Mouse (Mus musculus) hindbrain, embryonic 13.5 days (tissue): ENCODE measurements at regions not wholly inside any gene's neighbourhood (a gene's known extent, or its start where the extent isn't known, plus 50 kb on each side); places are given as distances from the start of the nearest gene placed in this dataset.
A peak's percentile ranks its signal among the peaks of the same experiment; 100 is the strongest.

ENCODE experiments used
- ATAC-seq: fragments of 200-750 bp; cut with Nextera tagmentation; 2 replicates; pipeline ENCODE4 v1.8.0; 2017; ENCODE audit warnings: moderate TSS enrichment; ENCODE audit not compliant: low FRiP score
- H3K27ac ChIP-seq: fragments of 300-500 bp; sonication (generic); 2 replicates; pipeline ENCODE4 v1.5.1; 2015; ENCODE audit warnings: inconsistent platforms, mild to moderate bottlenecking, moderate library complexity
- H3K27me3 ChIP-seq: fragments of 300-500 bp; sonication (generic); 2 replicates; pipeline ENCODE4 v1.6.1; 2015; ENCODE audit warnings: mild to moderate bottlenecking, inconsistent platforms
- H3K36me3 ChIP-seq: fragments of 300-500 bp; sonication (generic); 2 replicates; pipeline ENCODE4 v1.6.1; 2015; ENCODE audit warnings: mild to moderate bottlenecking, inconsistent platforms
- H3K4me1 ChIP-seq: fragments of 300-500 bp; sonication (generic); replicated peaks from 2 replicates; pipeline ENCODE4 v1.6.1; 2015; ENCODE audit warnings: inconsistent platforms
- H3K4me2 ChIP-seq: fragments of 300-500 bp; sonication (generic); 2 replicates; pipeline ENCODE4 v1.6.1; 2015; ENCODE audit warnings: inconsistent platforms, mild to moderate bottlenecking, moderate library complexity
- H3K4me3 ChIP-seq: fragments of 300-500 bp; sonication (generic); 2 replicates; pipeline ENCODE4 v1.5.1; 2015; ENCODE audit warnings: mild to moderate bottlenecking, inconsistent platforms
- H3K9ac ChIP-seq: fragments of 300-500 bp; sonication (generic); 2 replicates; pipeline ENCODE4 v1.6.1; 2015; ENCODE audit warnings: mild to moderate bottlenecking, inconsistent platforms
- H3K9me3 ChIP-seq: fragments of 300-500 bp; sonication (generic); 2 replicates; pipeline ENCODE4 v1.6.1; 2016; ENCODE audit warnings: inconsistent platforms
- WGBS: fragments of 180-500 bp; shearing (Covaris S2); methylation state at CpG from one replicate; pipeline ENCODE4 v1.1.7; 2015; 5-methylcytosine and 5-hydroxymethylcytosine counted together

DNA sequence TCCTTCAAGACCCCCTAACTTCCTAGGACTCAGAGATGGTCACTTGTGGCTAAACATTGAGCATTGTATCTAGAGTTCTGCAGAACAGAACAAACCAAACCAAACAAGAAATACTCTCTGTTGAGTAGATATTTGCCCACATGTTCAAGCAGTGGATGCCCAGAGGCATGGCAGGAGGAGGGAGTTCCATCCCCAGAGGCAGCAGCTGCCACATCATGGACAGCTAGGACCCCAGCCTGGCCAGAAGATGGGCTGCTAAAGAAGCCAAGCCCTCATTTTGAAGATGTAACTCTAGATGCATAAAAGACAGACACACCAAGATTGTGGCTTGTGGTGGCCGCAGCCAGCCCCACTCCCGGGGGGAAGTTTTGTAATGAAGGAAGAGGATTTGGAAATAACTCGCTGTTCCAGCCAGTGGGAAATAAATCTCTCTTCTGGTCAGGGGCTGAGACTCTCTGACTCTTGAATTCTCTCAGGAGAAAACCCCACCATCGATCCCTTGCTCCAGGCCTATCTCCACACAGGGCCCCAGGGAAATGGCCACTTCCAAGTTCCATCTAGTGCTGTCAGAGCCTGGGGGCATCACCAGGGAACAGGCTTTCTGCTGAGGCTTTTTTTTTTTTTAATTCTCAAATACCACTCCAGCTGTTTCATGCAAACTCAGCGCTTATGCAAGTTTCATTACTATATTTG is 174.9 kb downstream of the Sox9 start:
- no peak overlapping the region for H3K4me2 ChIP-seq
- no peak overlapping the region for H3K4me3 ChIP-seq
- H3K9ac ChIP-seq, result no peak overlapping the region
- 82% methylated on average over 5 of the region's 5 CpGs for WGBS
- H3K4me1 ChIP-seq, result peaks cover 20% of the 10 kb centered on the region
- no peaks in the 10 kb centered on the region for H3K9me3 ChIP-seq
- H3K27ac ChIP-seq, result no peak overlapping the region
- 0 out of 2 replicates have a peak, but pooled peaks cover 4% of the 10 kb centered on the region for H3K27me3 ChIP-seq
- no peak for ATAC-seq
- no peaks in the 10 kb centered on the region for H3K36me3 ChIP-seq

- H3K4me2 ChIP-seq, result no peak overlapping the region
- no peaks in the 10 kb centered on the region for H3K9me3 ChIP-seq
- no peaks in the 10 kb centered on the region for H3K36me3 ChIP-seq
- 11% methylated on average over 5 of the region's 5 CpGs for WGBS
- ATAC-seq, result no peak
- peaks cover 12% of the 10 kb centered on the region for H3K4me1 ChIP-seq
- H3K9ac ChIP-seq, result no peak overlapping the region
- no peak overlapping the region for H3K27ac ChIP-seq
- 0 out of 2 replicates have a peak, but pooled peaks cover 4% of the 10 kb centered on the region for H3K27me3 ChIP-seq
- H3K4me3 ChIP-seq, result no peak overlapping the region
Observed at GRCm38 (mm10) chr11:112959609-112960008, 177.6 kb downstream of the Sox9 start.

GRCm38 (mm10) chr11:112973286-112973685 is 191.3 kb downstream of the Sox9 start:
- ATAC-seq, result no peak
- Histone ChIP-seq H3K27ac (no peak overlapping the region), H3K4me2 (no peak overlapping the region), H3K9ac (no peak overlapping the region), H3K4me1 (peaks cover 18% of the 10 kb centered on the region), H3K9me3 (no peaks in the 10 kb centered on the region), H3K36me3 (no peaks in the 10 kb centered on the region), H3K27me3 (no peaks in the 10 kb centered on the region), H3K4me3 (no peak overlapping the region)
- WGBS, result 64% methylated on average over 8 of the region's 8 CpGs

DNA sequence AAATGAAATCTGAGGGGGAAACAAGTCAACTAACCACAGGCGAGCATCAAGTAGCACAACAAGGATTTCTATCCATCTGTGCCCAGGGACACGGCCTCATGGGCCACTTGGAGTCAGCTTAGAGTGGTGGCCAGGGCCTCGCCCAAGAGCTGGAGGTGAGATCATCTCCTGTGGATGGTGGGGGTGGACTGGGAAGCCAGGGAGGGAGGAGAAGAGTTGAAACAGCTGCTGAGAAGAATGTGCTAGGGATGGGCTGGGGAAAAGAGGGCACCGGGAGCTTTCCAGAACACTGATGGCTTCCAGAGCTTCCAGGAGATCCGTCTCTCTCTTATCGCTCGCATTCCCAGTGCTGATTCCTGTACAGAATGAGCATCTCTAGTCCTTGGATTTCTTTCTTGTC is 192.9 kb downstream of the Sox9 start:
- Histone ChIP-seq H3K4me1 (peaks cover 28% of the 10 kb centered on the region), H3K9ac (no peak overlapping the region), H3K27me3 (no peaks in the 10 kb centered on the region), H3K4me3 (no peak overlapping the region), H3K36me3 (no peaks in the 10 kb centered on the region), H3K27ac (no peak overlapping the region), H3K4me2 (no peak overlapping the region), H3K9me3 (no peaks in the 10 kb centered on the region)
- 94% methylated on average over 7 of the region's 7 CpGs for whole genome bisulfite sequencing
- ATAC-seq, result no peak

- peak overlapping the region; percentile 71 for H3K27ac ChIP-seq
- H3K9ac ChIP-seq, result peak overlapping the region; percentile 6; the same call in 1 of the 2 replicates
- H3K4me2 ChIP-seq, result no peak overlapping the region
- WGBS, result 12% methylated on average over 12 of the region's 12 CpGs
- H3K27me3 ChIP-seq, result no peaks in the 10 kb centered on the region
- H3K9me3 ChIP-seq, result no peaks in the 10 kb centered on the region
- H3K4me1 ChIP-seq, result peaks cover 32% of the 10 kb centered on the region
- H3K4me3 ChIP-seq, result no peak overlapping the region
- H3K36me3 ChIP-seq, result no peaks in the 10 kb centered on the region
- ATAC-seq, result peak; percentile 91
Observed at GRCm38 (mm10) chr11:112976914-112977785, 195.1 kb downstream of the Sox9 start.

GRCm38 (mm10) chr11:112978884-112979283 is 196.9 kb downstream of the Sox9 start:
- no peak overlapping the region for H3K27ac ChIP-seq
- no peaks in the 10 kb centered on the region for H3K27me3 ChIP-seq
- ATAC-seq, result no peak
- H3K4me2 ChIP-seq, result no peak overlapping the region
- no peak overlapping the region for H3K9ac ChIP-seq
- peaks cover 46% of the 10 kb centered on the region for H3K4me1 ChIP-seq
- H3K4me3 ChIP-seq, result no peak overlapping the region
- no peaks in the 10 kb centered on the region for H3K36me3 ChIP-seq
- H3K9me3 ChIP-seq, result no peaks in the 10 kb centered on the region
- 68% methylated on average over 6 of the region's 6 CpGs for WGBS

- no peak overlapping the region for H3K27ac ChIP-seq
- H3K9me3 ChIP-seq, result no peaks in the 10 kb centered on the region
- 69% methylated on average over 10 of the region's 10 CpGs for WGBS
- no peak overlapping the region for H3K9ac ChIP-seq
- no peaks in the 10 kb centered on the region for H3K36me3 ChIP-seq
- H3K4me2 ChIP-seq, result no peak overlapping the region
- peaks cover 46% of the 10 kb centered on the region for H3K4me1 ChIP-seq
- no peak for ATAC-seq
- no peaks in the 10 kb centered on the region for H3K27me3 ChIP-seq
- H3K4me3 ChIP-seq, result no peak overlapping the region
Observed at GRCm38 (mm10) chr11:112979413-112979812, 197.4 kb downstream of the Sox9 start.

DNA sequence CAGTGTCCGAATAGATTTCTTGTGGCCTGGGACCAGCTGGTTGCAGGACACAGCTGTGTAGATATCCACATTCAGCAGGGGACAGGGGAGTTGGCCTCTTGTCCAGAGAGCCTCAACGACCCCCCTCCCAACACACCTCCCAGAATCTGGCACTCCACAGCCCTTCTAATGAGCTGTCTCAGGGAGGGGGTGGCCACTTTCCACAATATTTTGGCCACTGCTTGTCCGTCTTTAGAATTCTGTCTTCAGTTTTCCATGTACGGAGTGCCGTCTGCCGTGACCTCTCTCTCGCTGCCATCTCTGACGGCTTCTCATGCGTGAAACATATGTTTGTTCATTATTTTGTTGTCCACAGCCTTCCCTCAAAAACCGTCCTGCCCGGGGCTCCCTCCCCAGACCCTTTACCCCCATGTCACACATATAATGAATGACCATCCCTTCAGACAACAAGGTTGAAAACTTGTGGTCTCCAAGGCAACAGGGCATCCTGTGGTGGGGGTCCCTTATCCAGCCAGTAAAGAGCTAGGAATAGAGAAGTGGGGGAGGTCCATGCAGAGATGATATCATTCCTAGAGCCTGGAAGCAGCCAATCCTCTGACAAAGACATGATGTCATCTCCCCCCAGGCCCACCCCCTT is 200.3 kb downstream of the Sox9 start:
- H3K9ac ChIP-seq, result no peak overlapping the region
- H3K27ac ChIP-seq, result peak overlapping the region; percentile 81
- peak; percentile 81 for ATAC-seq

GRCm38 (mm10) chr11:112982802-112983591 is 201.0 kb downstream of the Sox9 start:
- H3K27me3 ChIP-seq, result no peaks in the 10 kb centered on the region
- ATAC-seq, result peak; percentile 77
- peak overlapping the region; percentile 30 for H3K4me2 ChIP-seq
- WGBS, result 30% methylated on average over 9 of the region's 9 CpGs
- H3K27ac ChIP-seq, result peak overlapping the region; percentile 81
- no peaks in the 10 kb centered on the region for H3K36me3 ChIP-seq
- no peak overlapping the region for H3K9ac ChIP-seq
- H3K9me3 ChIP-seq, result no peaks in the 10 kb centered on the region
- no peak overlapping the region for H3K4me3 ChIP-seq
- peaks cover 40% of the 10 kb centered on the region for H3K4me1 ChIP-seq

More for the DNA sequence above, 200.3 kb downstream of the Sox9 start:
- no peaks in the 10 kb centered on the region for H3K27me3 ChIP-seq
- peaks cover 40% of the 10 kb centered on the region for H3K4me1 ChIP-seq
- no peaks in the 10 kb centered on the region for H3K9me3 ChIP-seq
- H3K36me3 ChIP-seq, result no peaks in the 10 kb centered on the region
- peak overlapping the region; percentile 30 for H3K4me2 ChIP-seq
- no peak overlapping the region for H3K4me3 ChIP-seq
- 9% methylated on average over 11 of the region's 11 CpGs for WGBS

DNA sequence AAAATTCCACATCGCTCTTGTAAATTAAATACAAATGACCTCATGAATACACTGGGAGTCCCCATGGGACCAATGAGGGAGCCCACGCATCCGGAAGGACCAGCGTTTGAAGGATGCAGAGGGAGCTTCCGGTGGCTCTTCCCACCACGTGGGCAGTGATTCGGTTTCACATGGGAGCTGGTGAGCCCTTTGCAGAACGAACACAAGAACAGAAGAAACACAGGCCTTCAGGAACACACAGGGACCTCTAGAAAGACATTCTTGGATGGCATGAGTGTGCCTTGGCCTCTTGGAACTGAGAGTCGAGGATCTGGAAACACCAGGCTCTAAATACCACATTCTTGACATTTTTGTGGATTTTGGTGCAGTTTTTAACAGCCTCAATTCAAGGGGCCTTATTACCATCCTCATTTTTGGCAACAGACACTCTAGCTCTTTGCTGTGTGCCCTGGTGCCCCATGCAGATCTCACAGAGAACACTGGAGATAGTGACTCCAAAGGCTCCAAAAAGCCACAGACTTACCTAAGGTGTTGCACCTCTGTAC is 204.1 kb downstream of the Sox9 start:
- no peaks in the 10 kb centered on the region for H3K27me3 ChIP-seq
- H3K9ac ChIP-seq, result no peak overlapping the region
- peaks cover 52% of the 10 kb centered on the region for H3K4me1 ChIP-seq
- no peak for ATAC-seq
- WGBS, result 70% methylated on average over 9 of the region's 9 CpGs
- H3K4me2 ChIP-seq, result no peak overlapping the region
- H3K4me3 ChIP-seq, result no peak overlapping the region
- H3K9me3 ChIP-seq, result no peaks in the 10 kb centered on the region
- no peak overlapping the region for H3K27ac ChIP-seq
- no peaks in the 10 kb centered on the region for H3K36me3 ChIP-seq

GRCm38 (mm10) chr11:112987782-112988181 is 205.8 kb downstream of the Sox9 start:
- no peak for ATAC-seq
- Histone ChIP-seq H3K9ac (no peak overlapping the region), H3K4me2 (no peak overlapping the region), H3K4me3 (no peak overlapping the region), H3K9me3 (no peaks in the 10 kb centered on the region), H3K4me1 (peaks cover 58% of the 10 kb centered on the region), H3K27me3 (no peaks in the 10 kb centered on the region), H3K27ac (no peak overlapping the region), H3K36me3 (no peaks in the 10 kb centered on the region)
- 88% methylated on average over 7 of the region's 7 CpGs for WGBS
